Mouse (Mus musculus) activated CD4-positive, CD25-positive, alpha-beta regulatory T cell, adult 4 months (primary cell): ENCODE data around the gene Ppfibp1. TPM values are rescaled to one million over a fixed set of nuclear protein-coding genes. Genes with fewer than 3 reads are reported as not detected.
"Not testable (repeated sequence)": the region's sequence is repeated elsewhere in the genome, so short reads cannot be mapped to it uniquely, and the experiment has no call there.

Source experiments
- ATAC-seq: one replicate; pipeline ENCODE4 v1.8.0; 2017
- polyA plus RNA-seq, 2 experiments: library from polyadenylated mRNA; unstranded; fragments of 100-300 nt; shearing (Covaris generic); gene quantifications; one replicate each; pipeline ENCODE4 v1.2.1; 2017

Ppfibp1 gene
- 1 to 10 TPM; 5.2 to 7.8 TPM for polyA plus RNA-seq

DNA sequence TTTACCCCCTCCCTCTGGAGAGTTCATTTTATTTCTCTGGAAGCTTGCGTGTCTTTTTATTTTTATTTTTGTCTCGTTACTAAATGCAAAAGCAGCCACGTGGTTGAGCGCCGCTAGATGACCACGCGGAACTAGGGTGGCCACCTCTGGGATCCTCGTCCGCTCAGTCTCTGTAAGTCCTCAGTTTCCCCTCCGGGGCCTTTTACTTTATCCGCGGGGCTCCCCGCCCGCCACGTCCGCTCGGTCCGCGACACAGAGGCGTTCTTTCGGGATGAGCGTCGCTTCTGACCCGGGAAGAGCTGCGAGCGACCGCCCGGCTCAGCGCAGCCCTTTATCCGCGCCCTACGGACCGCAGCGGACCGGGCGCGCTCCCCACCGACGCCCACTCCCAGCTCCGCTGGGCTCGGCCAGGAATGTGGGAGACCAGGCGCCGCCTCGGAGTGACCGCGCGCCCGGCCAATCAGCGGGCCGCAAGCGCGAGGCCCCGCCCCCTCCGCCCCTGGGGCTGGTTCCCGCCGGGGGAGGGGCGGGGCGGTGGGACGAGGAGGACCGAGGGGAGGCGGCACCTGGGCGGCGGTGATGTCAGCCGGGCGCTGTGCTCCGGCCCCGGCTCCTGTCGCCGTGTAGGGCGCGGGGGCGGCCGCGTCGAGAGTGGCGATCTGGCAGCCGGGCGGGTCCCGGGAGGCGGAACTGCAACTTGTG is at the start of gene Ppfibp1:
Gene Ppfibp1 (plus strand): TSS at position 530 of the 702 bp plus-strand sequence.
- ATAC-seq, result peak; percentile 94

DNA sequence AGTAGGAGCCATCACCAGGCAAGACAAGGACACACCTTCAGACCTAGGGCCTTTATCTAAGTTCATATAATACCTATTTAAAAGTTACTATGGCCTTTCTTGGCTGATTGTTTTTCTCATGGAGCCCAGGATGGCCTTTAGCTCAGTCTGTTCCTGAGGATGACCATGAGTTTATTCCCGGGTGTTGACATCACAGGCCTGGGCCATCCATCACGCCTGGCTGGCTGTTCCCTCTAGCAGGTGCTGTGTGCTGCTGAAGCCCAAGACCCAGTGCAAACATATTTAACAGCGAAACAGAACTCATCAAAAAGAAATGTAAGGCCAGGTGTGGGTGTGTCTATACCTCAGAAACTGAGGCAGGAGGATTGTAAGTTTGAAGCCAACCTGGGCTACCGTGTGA is 49.4 kb upstream of the Ppfibp1 start:
- no peak for ATAC-seq

DNA sequence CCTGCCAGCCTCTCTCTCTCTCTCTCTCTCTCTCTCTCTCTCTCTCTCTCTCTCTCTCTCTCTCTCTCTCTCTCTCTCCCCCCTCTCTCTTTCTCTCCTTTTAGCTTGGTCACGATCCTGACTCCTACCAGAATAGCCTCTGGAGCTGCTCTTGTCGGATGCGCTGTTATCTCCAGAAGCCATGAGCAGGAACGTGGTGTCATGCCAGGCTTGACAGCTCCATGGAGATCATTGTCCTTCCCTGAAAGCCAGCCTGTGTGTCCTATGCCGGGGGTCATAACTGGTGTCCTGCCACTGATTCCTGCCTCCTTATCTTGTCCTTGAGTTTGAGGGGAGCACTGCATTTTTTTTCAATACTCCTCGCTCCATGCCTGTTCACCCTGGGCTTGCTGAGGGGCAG is 43.4 kb upstream of the Ppfibp1 start:
- ATAC-seq, result no peak

- no peak for ATAC-seq
Measured at GRCm38 (mm10) chr6:146845347-146845746, 42.9 kb upstream of the Ppfibp1 start.

- ATAC-seq, result no peak
Measured at GRCm38 (mm10) chr6:146845961-146846750, 42.1 kb upstream of the Ppfibp1 start.

GRCm38 (mm10) chr6:146847402-146847801 is 40.9 kb upstream of the Ppfibp1 start:
- ATAC-seq, result no peak

DNA sequence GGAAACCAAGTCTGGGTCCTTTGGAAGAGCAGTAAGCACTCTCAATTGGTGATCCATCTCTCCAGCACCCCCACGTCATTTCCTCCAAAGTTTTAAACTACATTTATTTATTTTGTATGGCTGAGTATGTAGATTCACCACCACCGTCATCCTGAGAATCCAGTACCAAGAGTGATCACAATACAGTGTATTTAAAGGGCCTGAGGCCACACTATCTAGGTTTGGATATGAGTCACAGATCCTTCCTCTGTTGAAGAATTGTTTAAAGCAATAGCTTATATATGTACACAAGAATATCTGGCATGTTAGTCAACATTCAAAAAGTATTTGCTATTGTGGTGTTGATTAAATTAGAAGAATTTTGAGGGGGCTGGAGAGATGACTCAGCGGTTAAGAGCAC is 40.0 kb upstream of the Ppfibp1 start:
- ATAC-seq, result no peak

DNA sequence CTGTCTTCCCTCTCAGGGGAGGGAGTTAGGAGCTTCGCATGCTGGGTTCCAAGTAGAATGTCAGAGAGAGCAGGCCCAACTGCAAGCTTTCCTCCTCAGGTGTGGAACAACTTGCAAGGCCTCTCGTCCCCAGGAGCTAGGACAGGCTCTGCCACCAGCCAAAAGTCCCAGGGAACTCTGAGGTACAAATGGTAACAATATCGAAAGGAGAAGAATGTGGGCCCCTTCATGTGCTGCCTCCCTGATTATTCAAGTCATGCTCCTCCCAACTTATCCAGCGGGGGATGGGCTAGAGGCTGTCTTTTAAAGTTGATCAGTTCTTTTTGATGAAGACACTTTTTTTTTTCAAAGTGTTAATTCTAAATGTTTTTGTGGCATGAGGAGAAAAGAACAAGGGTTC is 38.2 kb upstream of the Ppfibp1 start, which contains the start of gene Smco2:
Gene Smco2 (plus strand): TSS at position 55 of the 400 bp plus-strand sequence.
- ATAC-seq, result no peak

- no peak for ATAC-seq
Measured at GRCm38 (mm10) chr6:146851916-146852315, 36.4 kb upstream of the Ppfibp1 start.

DNA sequence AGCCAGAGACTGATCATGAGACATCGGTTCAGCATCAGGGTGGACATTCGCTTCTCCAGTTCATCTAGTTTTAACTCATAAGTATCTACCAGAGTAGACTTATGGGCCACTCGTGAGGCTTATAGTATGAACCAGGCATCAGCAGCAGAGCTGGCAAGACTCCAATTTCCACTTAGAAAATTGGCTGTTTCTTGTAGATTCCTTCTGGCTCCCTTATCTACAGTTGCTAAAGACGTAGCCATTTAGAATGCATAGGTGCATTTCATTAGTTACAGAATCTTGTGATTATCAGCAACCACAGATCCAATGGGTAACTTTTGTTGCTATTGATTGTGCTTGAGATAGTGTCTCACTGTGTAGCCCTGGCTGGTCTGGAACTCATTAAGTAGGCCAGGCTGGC is 35.5 kb upstream of the Ppfibp1 start:
- ATAC-seq, result no peak

GRCm38 (mm10) chr6:146855185-146855584 is 33.1 kb upstream of the Ppfibp1 start:
- ATAC-seq, result no peak

DNA sequence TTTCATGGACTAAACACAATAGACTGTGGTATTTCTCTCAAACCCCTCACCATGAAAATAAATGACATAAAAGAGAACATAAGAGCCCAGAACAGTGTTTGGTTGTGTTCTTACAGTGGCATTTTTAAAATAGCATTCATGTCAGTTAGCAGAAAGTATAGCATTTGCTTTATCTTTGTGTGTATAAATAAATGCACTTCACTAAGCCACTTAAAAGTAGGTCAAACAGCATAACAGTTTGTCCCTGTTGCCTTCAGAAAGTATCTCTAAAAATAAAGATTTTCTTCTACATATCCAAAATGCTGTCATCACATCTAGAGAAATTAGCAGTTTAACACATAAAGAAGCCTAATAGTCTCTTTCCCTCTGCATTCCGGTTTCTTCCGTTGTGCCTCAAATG is 30.9 kb upstream of the Ppfibp1 start:
- no peak for ATAC-seq

DNA sequence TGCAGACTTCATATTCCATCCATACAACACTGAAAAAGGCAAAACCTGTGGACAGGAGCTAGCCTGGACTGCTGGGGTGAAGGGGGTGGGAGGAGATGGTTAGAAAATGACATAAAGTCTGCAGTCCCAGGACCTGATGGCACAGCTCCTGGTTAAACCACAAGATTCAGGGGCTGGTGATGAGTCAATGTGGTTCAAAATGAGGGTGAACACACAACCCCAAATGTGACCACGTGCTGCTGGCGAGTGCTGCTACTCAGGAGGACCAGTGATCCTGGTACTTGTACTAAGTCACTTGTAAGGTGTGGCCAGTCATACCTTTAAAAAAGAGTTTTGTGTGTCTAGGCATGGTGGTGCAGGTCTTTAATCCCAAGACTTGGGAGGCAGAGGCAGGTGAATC is 25.1 kb upstream of the Ppfibp1 start:
- no peak for ATAC-seq

- not testable (repeated sequence) for ATAC-seq
Measured at GRCm38 (mm10) chr6:146864370-146864769, 23.9 kb upstream of the Ppfibp1 start.

DNA sequence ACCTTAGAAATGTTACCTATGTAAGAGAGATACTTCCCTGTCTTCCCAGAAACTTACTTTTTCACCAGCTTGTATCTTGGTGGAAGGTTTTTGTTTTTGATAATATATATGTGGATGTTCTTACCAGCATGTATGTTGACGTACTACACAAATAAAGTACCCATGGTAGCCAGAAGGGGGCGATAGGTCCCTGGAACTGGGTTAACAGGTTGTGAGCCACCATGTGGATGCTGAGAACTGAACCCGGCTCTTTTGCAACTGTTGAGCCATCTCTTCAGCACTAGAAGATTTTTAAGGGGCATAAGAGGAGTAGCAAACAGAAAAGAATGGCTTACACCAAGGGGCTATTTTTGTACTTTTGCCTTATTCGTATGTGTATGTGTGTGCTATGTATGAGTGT is 22.6 kb upstream of the Ppfibp1 start:
- ATAC-seq, result no peak

GRCm38 (mm10) chr6:146871975-146872374 is 16.3 kb upstream of the Ppfibp1 start:
- no peak for ATAC-seq

DNA sequence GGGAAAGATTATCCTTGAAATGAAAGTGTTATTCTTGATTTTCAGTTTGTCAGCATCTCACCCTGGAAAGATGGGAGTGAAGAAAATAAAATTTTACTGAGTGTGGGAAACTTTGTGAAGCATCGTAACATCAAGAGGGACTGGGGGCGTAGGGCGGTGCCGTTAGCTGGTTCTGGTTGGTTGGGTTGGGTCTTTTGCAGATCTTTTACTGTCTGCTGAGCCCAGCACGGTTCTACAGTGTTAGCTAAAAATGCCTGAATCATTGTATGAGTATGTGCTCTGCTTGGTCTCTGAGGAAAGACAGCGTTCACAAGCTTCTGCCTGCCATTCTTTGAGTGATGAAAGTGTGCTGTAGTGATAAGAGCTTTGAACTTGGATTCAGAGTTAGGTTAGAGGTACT is 13.9 kb upstream of the Ppfibp1 start:
- no peak for ATAC-seq

DNA sequence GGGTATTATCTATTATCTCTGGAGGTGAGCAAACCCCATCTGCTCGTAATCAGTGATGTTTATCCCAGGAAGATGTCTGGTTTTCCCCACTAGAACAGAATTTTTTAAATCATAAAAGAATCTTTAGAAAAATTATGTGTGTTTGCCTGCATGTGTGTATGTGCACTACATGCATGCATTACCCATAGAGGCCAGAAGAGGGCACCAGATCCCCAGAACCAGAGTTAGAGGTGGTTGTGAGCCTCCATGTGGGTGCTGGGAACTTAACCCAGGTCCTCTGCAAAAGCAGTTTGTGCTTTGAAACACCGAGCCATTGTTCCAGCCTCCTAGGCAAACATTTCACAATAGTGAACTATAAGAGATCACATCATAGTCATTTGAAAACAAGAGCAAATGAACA is 11.5 kb upstream of the Ppfibp1 start:
- no peak for ATAC-seq

GRCm38 (mm10) chr6:146877425-146878045 is 10.8 kb upstream of the Ppfibp1 start:
- ATAC-seq, result no peak

GRCm38 (mm10) chr6:146878926-146879325 is 9.4 kb upstream of the Ppfibp1 start:
- ATAC-seq, result no peak

DNA sequence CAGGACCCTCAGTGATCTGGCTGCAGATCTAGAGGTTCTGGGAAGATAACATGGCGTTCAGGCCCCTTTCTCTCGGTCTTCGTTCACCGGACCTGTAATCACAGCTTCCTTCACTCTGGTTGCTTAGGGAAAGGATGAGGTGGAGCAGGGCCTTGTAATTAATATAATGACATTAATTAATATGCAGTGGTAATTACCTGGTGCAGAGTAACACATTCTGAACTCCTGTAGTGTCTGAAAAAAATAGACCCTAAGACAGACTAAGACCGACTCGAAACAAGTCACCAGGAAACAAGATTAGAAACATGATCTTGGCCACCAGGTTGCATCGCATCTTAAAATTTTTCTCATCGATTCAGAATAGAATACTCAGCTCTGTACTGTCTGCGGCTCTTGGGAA is 8.4 kb upstream of the Ppfibp1 start:
- no peak for ATAC-seq

DNA sequence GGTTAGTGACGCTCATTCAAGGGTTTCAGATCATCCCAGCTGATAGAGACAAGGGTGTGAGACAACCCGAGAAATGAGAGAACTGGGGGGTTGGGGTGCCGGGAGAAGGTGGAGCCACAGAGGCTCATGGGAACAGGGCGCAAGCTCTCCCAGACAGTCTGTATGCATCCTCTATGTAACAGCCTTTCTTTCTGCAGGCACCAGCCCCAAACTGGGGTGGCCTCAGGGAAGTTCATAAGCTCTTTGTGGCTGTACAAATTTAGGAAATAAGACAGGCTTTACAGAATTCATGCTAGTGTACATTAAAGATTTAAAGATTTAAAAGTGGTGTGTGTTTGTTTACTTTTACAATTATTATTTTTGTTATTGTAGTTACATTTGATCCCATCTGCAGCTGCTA is 8.0 kb upstream of the Ppfibp1 start:
- no peak for ATAC-seq

DNA sequence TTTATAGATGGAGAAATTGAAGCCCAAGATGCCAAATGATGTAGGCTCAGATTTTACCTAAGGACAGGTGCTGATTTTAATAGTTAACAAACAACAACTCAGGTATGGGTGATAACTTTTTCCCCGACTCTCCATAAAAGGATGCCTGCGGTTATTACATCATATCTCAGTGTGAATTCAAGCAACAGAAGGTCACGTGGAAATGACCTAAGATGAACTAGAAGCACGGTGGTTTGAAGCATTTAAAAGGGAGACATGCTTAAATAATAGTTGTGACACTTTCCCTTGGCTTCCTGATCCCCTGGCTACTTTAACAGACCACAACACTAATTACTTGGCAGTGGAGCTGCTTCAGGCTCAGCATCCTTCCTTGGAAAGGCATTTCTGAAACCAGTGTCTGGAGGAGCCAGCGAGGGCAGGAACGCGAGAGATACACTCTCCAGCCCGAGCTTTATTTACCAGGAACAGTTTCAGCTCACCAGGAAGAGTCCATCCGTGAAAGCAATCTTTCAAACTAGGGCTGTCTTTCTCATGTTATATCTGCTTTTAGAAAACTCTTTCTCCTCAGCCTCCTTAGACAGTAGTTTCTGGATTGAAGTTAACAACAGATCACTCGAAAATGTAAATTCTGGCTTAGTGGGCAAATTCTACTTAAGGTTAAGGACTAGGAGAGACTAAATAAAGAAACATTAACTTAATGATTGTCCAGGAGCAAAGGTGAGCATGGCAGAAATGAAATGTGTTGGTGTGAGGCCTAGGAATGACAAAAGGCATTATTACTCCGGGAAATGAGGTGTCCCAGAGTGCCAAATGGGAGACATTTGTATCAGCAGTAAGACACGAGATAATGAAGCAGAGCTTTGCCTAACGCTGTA is 6.2 kb upstream of the Ppfibp1 start:
- no peak for ATAC-seq
